In genomic region chr1:193988970-193989904, GRCm38 (mm10) we compare ENCODE assay signal across 11 mouse cellular contexts.
DNase-seq lines count a peak whose midpoint lies in the region; ATAC-seq and TF ChIP-seq lines count a peak whose summit lies in the region.
"Had no signal": no experiment of that assay in that cellular context is flagged by ENCODE, and none has a peak within 500 bp of the region (broad histone marks: within the 10 kb centered on the region; RNA-seq: fewer than 3 reads in every experiment).

No protein-coding gene starts in this region.

- H3K4me3 ChIP-seq in lung, embryonic 14.5 days (ENCODE audit: low read depth, low read length) = no peak overlapping the region
- H3K4me3 ChIP-seq in hindbrain, embryonic 10.5 days = 0 out of 2 replicates have a peak overlapping the region, but pooled peaks have one; percentile 16
- H3K4me3 ChIP-seq: embryonic facial prominence, embryonic 12.5 days had no signal

- H3K27me3 ChIP-seq in lung, embryonic 14.5 days (ENCODE audit: insufficient read depth, low read length) = peaks cover 2% of the 10 kb centered on the region; the same call in 1 of the 2 replicates
- H3K27me3 ChIP-seq in hindbrain, embryonic 10.5 days (ENCODE audit: insufficient read depth, poor library complexity, severe bottlenecking) = peaks cover 16% of the 10 kb centered on the region; the same call in 1 of the 2 replicates
- H3K27me3 ChIP-seq: embryonic facial prominence, embryonic 12.5 days had no signal

- intact Hi-C loops in gastrocnemius, postnatal 36 days (cut with DNase I) = no loop called here

- no peak overlapping the region for H3K9ac ChIP-seq in lung, embryonic 14.5 days
- H3K9ac ChIP-seq: embryonic facial prominence, embryonic 12.5 days had no signal

- no peak overlapping the region for H3K4me2 ChIP-seq in lung, embryonic 14.5 days
- H3K4me2 ChIP-seq: embryonic facial prominence, embryonic 12.5 days had no signal

- ATAC-seq in lung, embryonic 14.5 days (ENCODE audit: insufficient read depth) = no peak

- no peaks in the 10 kb centered on the region for H3K4me1 ChIP-seq in lung, embryonic 14.5 days (ENCODE audit: insufficient read depth)
- peaks cover 23% of the 10 kb centered on the region for H3K4me1 ChIP-seq in hindbrain, embryonic 10.5 days (replicated peaks)

- no peak overlapping the region for H3K27ac ChIP-seq in lung, embryonic 14.5 days (ENCODE audit: low read depth)
- H3K27ac ChIP-seq in hindbrain, embryonic 10.5 days = peak overlapping the region; percentile 41
- H3K27ac ChIP-seq: embryonic facial prominence, embryonic 12.5 days had no signal

- TF ChIP-seq CTCF in lung, embryonic 14.5 days (IDR thresholded peaks at IDR 0.05; ENCODE audit: low read depth) = no peak

- H3K36me3 ChIP-seq in lung, embryonic 14.5 days (ENCODE audit: insufficient read depth) = no peaks in the 10 kb centered on the region
- no peaks in the 10 kb centered on the region for H3K36me3 ChIP-seq in hindbrain, embryonic 10.5 days
- H3K36me3 ChIP-seq: embryonic facial prominence, embryonic 12.5 days had no signal

- peak; percentile 49 for DNase-seq in lung, embryonic 14.5 days
- DNase-seq in lung, adult 18-20 months = no peak
- DNase-seq in hindbrain, embryonic 10.5 days (ENCODE audit: low spot score) = no peak
- peak; percentile 45 for DNase-seq in mesoderm, embryonic 11.5 days (ENCODE audit: low read depth, low spot score)
- DNase-seq in retina, embryonic 14.5 days (ENCODE audit: low spot score) = peak; percentile 30
- no peak for DNase-seq in thymus, postnatal 10 days (ENCODE audit: low spot score in 2 of 2)
- no peak for DNase-seq in gastrocnemius, postnatal 36 days
- DNase-seq in left cerebral cortex, adult 9 months (ENCODE audit: low spot score in 2 of 2) = no peak
- DNase-seq: gastrocnemius, postnatal 14 days; heart, postnatal 14 days had no signal

- WGBS in lung, embryonic 14.5 days = 35% methylated on average over 17 of the region's 17 CpGs
- 23% methylated on average over 17 of the region's 17 CpGs for WGBS in hindbrain, embryonic 10.5 days

- no peaks in the 10 kb centered on the region for H3K9me3 ChIP-seq in lung, embryonic 14.5 days (ENCODE audit: low read depth, low read length)
- H3K9me3 ChIP-seq in hindbrain, embryonic 10.5 days = no peaks in the 10 kb centered on the region
- H3K9me3 ChIP-seq: embryonic facial prominence, embryonic 12.5 days had no signal

Comparison
In these comparisons a context has a peak if more than half of its experiments do, and no peak if none do; other contexts are left out.
1. DNase-seq: peak in lung, embryonic 14.5 days (single experiment), mesoderm, embryonic 11.5 days (single experiment) and retina, embryonic 14.5 days (single experiment); none in lung, adult 18-20 months (0 of 2), hindbrain, embryonic 10.5 days (single experiment), thymus, postnatal 10 days (0 of 2), gastrocnemius, postnatal 36 days (0 of 2) and left cerebral cortex, adult 9 months (0 of 2).